Mouse (Mus musculus): Measurements from ENCODE around the gene C530008M17Rik. TPM values are rescaled to one million over a fixed set of nuclear protein-coding genes. Genes with fewer than 3 reads are reported as not detected.

The C530008M17Rik gene
- polyA plus RNA-seq, 1 experiment from 2014 or later: 58.5 TPM

- no peaks in the 10 kb centered on the region for H3K9me3 ChIP-seq
- no peak overlapping the region for H3K9ac ChIP-seq
- H3K4me3 ChIP-seq: no peak overlapping the region
- no peak overlapping the region for H3K4me2 ChIP-seq
- H3K4me1 ChIP-seq (replicated peaks): peaks cover 66% of the 10 kb centered on the region
- H3K27me3 ChIP-seq: no peaks in the 10 kb centered on the region
- WGBS: 45% methylated on average over 5 of the region's 5 CpGs
- H3K27ac ChIP-seq (replicated peaks): no peak overlapping the region
- ATAC-seq (ENCODE audit: low read depth): no peak
- no peaks in the 10 kb centered on the region for H3K36me3 ChIP-seq
Observed at GRCm38 (mm10) chr5:76668118-76668517, 11.8 kb downstream of the C530008M17Rik start.

GRCm38 (mm10) chr5:76668547-76668946 lies 12.2 kb downstream of the C530008M17Rik start:
- Histone ChIP-seq H3K9me3 (no peaks in the 10 kb centered on the region), H3K9ac (no peak overlapping the region), H3K4me2 (no peak overlapping the region), H3K27ac (replicated peaks) (peak overlapping the region; percentile 46; the same call in 1 of the 2 replicates), H3K27me3 (no peaks in the 10 kb centered on the region), H3K4me3 (no peak overlapping the region), H3K4me1 (replicated peaks) (peaks cover 66% of the 10 kb centered on the region), H3K36me3 (no peaks in the 10 kb centered on the region)
- 48% methylated on average over 5 of the region's 5 CpGs for WGBS
- ATAC-seq (ENCODE audit: low read depth): no peak

- Histone ChIP-seq H3K9ac (no peak overlapping the region), H3K4me3 (no peak overlapping the region)
Observed at GRCm38 (mm10) chr5:76670183-76670582, 13.9 kb downstream of the C530008M17Rik start.

DNA sequence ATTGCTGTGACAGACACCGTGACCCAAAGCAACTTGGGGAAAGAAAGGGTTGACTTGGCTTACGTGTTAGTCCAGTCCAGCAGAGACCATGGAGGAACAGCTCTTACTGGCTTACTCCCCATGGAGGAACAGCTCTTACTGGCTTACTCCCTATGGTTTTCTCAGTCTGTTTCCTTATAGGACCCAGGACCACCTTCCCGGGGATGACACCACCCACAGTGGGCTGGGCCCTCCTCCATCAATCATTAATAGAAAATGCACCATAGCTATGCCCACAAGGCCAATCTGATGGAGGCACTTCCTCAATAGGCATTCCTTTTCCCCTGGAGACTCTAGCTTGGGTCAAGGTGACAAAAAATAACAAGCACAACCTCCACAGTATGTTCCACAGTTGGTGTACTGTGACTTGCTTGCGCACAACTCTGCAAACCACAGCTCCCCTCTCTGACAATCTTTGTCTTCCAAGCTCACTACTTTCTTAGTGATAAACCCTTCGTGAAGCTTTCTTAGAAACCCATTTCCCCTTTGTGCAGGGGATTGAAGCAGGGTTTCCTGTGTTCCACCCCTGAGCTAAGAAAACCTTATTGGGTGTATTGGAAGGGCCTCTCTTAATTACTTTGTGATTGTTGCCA lies 17.8 kb downstream of the C530008M17Rik start:
- H3K4me2 ChIP-seq: no peak overlapping the region
- H3K27me3 ChIP-seq: no peaks in the 10 kb centered on the region
- H3K4me3 ChIP-seq: no peak overlapping the region
- WGBS: 91% methylated on average over 5 of the region's 5 CpGs
- H3K9me3 ChIP-seq: no peaks in the 10 kb centered on the region
- H3K9ac ChIP-seq: no peak overlapping the region
- peaks cover 17% of the 10 kb centered on the region for H3K4me1 ChIP-seq (replicated peaks)
- H3K36me3 ChIP-seq: peaks cover 14% of the 10 kb centered on the region
- no peak for ATAC-seq (ENCODE audit: low read depth)
- no peak overlapping the region for H3K27ac ChIP-seq (replicated peaks)

More at GRCm38 (mm10) chr5:76670183-76670582, 13.9 kb downstream of the C530008M17Rik start:
- Histone ChIP-seq H3K36me3 (0 out of 2 replicates have a peak, but pooled peaks cover 6% of the 10 kb centered on the region), H3K4me1 (replicated peaks) (peaks cover 55% of the 10 kb centered on the region), H3K9me3 (no peaks in the 10 kb centered on the region), H3K27me3 (no peaks in the 10 kb centered on the region), H3K27ac (replicated peaks) (no peak overlapping the region), H3K4me2 (no peak overlapping the region)
- ATAC-seq (ENCODE audit: low read depth): no peak
- WGBS: 92% methylated on average over 10 of the region's 10 CpGs

DNA sequence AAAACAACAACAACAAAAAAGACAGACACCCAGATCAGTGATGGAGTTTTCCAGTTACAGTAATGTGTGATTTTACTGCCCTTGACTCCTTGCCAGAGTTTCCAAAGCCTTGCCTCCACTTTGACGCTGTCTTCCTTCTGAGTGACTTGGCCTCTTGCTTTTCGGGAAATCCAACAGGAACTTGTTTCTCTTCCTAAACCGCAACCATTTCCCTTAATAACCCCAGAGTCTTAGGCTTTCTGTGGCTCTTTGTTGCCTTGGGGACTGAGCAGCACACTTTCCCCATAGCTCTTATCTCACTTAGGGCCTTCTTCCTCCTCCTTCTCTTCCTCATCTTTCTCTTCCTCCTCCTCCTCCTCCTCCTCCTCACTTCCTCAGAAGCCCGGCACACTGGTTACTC lies 19.1 kb downstream of the C530008M17Rik start:
- no peak for ATAC-seq (ENCODE audit: low read depth)
- 75% methylated on average over 4 of the region's 4 CpGs for WGBS
- peaks cover 19% of the 10 kb centered on the region for H3K36me3 ChIP-seq

GRCm38 (mm10) chr5:76680959-76681358 lies 24.6 kb downstream of the C530008M17Rik start:
- 73% methylated on average over 3 of the region's 3 CpGs for WGBS
- Histone ChIP-seq H3K4me2 (no peak overlapping the region), H3K9ac (no peak overlapping the region), H3K4me1 (replicated peaks) (peaks cover 22% of the 10 kb centered on the region), H3K9me3 (no peaks in the 10 kb centered on the region; the same call in 1 of the 2 replicates), H3K36me3 (peaks cover 13% of the 10 kb centered on the region), H3K27ac (replicated peaks) (no peak overlapping the region), H3K4me3 (no peak overlapping the region), H3K27me3 (no peaks in the 10 kb centered on the region)
- ATAC-seq (ENCODE audit: low read depth): no peak

More for the DNA sequence above, 19.1 kb downstream of the C530008M17Rik start:
- H3K9ac ChIP-seq: no peak overlapping the region
- H3K9me3 ChIP-seq: no peaks in the 10 kb centered on the region
- no peak overlapping the region for H3K27ac ChIP-seq (replicated peaks)
- H3K4me3 ChIP-seq: no peak overlapping the region
- peaks cover 5% of the 10 kb centered on the region; the same call in 1 of the 2 replicates for H3K4me1 ChIP-seq (replicated peaks)
- no peaks in the 10 kb centered on the region for H3K27me3 ChIP-seq
- no peak overlapping the region for H3K4me2 ChIP-seq

DNA sequence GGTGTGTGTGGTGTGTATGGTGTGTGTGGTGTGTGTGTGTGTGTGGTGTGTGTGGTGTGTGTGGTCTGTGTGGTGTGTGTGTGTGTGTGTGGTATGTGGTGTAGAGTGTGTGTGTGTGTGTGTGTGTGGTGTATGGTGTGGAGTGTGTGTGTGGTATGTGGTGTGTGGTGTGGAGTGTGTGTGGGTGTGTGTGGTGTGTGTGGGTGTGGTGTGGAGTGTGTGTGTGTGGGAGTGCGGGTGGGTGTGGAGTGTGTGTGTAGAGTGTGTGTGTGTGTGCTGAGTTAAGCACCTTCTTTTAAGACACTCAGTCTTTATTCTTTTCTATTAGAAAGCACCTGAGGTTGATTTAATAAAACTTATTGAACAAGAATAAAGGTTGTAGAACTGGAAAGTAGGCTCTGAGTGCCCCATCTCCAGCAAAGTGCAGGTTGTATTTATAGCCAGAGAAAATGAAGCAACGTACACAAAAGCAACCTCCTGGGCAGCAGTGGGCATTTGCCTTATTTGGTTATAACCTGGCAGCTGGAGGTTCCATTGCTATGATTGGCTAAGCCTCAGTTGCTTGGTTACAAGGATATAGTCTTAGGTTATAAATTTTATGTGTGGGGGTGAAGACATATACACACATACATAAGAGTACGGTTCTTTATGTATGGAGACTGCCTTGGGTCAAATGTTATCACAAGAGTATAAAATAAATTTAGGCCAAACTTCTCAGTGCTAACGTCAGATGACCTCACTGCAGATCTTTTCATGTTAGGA lies 25.8 kb downstream of the C530008M17Rik start:
- no peak overlapping the region for H3K9ac ChIP-seq
- H3K27ac ChIP-seq (replicated peaks): peak overlapping the region; percentile 28; the same call in 1 of the 2 replicates
- no peak overlapping the region for H3K4me2 ChIP-seq
- 48% methylated on average over 4 of the region's 4 CpGs for WGBS
- ATAC-seq (ENCODE audit: low read depth): 0 out of 2 replicates have a peak, but pooled peaks have one; percentile 34
- H3K36me3 ChIP-seq: 0 out of 2 replicates have a peak, but pooled peaks cover 8% of the 10 kb centered on the region
- no peaks in the 10 kb centered on the region for H3K27me3 ChIP-seq
- no peaks in the 10 kb centered on the region; the same call in 1 of the 2 replicates for H3K9me3 ChIP-seq
- H3K4me1 ChIP-seq (replicated peaks): peaks cover 25% of the 10 kb centered on the region
- H3K4me3 ChIP-seq: no peak overlapping the region

GRCm38 (mm10) chr5:76683455-76683854 lies 27.1 kb downstream of the C530008M17Rik start:
- Histone ChIP-seq H3K4me1 (replicated peaks) (peaks cover 25% of the 10 kb centered on the region), H3K9me3 (no peaks in the 10 kb centered on the region; the same call in 1 of the 2 replicates), H3K4me2 (no peak overlapping the region), H3K4me3 (no peak overlapping the region), H3K27me3 (no peaks in the 10 kb centered on the region), H3K27ac (replicated peaks) (peak overlapping the region; percentile 46), H3K36me3 (0 out of 2 replicates have a peak, but pooled peaks cover 5% of the 10 kb centered on the region), H3K9ac (no peak overlapping the region)
- 38% methylated on average over 5 of the region's 5 CpGs for WGBS
- no peak for ATAC-seq (ENCODE audit: low read depth)

DNA sequence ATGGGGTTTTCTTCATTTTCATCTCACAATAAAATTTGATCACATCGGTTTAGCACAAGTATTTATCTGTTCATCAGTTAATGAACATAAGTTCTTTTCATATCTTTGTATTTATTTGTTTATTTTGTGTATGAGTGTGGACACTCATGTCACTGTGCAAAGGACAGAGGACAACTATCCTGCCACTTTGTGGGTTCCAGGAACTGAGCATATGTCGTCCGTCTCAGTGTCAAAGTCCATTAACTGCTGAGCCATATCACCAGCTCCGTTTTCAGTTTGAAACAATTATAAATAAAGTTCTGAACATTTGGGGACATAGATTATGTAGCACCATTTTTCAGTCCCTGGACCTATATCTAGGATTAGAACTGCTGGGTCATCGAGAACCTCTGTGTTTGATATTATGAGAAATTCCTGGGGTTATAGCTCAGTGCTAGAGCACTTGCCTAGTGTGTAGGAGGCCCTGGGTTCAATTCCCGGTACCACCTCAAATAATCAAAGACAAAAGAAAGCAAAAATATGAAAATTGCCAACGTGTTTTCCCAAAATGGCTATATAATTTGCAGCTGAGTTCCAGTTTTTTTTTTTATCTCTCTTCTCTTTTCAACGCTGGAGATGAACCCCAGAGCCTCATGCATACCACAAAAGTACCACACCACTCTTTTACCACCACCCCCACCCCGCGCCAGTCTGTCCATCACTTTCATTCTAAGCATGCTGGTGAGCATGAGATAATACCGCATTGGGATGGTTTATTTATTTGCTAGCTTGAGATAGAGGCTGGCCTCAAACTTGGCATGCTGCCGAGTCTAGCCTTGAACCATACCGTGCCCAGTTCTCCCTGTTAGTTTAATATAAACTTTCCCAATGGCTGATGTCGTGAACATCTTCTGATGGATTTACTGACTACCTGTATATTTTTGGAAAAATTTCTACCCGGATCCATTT lies 28.6 kb downstream of the C530008M17Rik start:
- no peaks in the 10 kb centered on the region for H3K27me3 ChIP-seq
- no peak overlapping the region for H3K4me2 ChIP-seq
- no peak for ATAC-seq (ENCODE audit: low read depth)
- H3K9ac ChIP-seq: no peak overlapping the region
- H3K36me3 ChIP-seq: 0 out of 2 replicates have a peak, but pooled peaks cover 4% of the 10 kb centered on the region
- H3K4me1 ChIP-seq (replicated peaks): peaks cover 25% of the 10 kb centered on the region
- H3K4me3 ChIP-seq: no peak overlapping the region
- H3K27ac ChIP-seq (replicated peaks): no peak overlapping the region
- 90% methylated on average over 15 of the region's 15 CpGs for WGBS
- H3K9me3 ChIP-seq: no peaks in the 10 kb centered on the region; the same call in 1 of the 2 replicates

GRCm38 (mm10) chr5:76687961-76688600 lies 31.8 kb downstream of the C530008M17Rik start:
- Histone ChIP-seq H3K9ac (no peak overlapping the region), H3K4me2 (no peak overlapping the region), H3K36me3 (no peaks in the 10 kb centered on the region), H3K27ac (replicated peaks) (no peak overlapping the region), H3K4me3 (no peak overlapping the region), H3K4me1 (replicated peaks) (peaks cover 29% of the 10 kb centered on the region), H3K9me3 (no peaks in the 10 kb centered on the region), H3K27me3 (no peaks in the 10 kb centered on the region)
- ATAC-seq (ENCODE audit: low read depth): no peak
- WGBS: 92% methylated on average over 10 of the region's 10 CpGs

GRCm38 (mm10) chr5:76688643-76689042 lies 32.3 kb downstream of the C530008M17Rik start:
- no peaks in the 10 kb centered on the region for H3K36me3 ChIP-seq
- no peak overlapping the region for H3K9ac ChIP-seq
- H3K9me3 ChIP-seq: no peaks in the 10 kb centered on the region
- H3K27me3 ChIP-seq: no peaks in the 10 kb centered on the region
- no peak overlapping the region for H3K4me3 ChIP-seq
- no peak overlapping the region for H3K27ac ChIP-seq (replicated peaks)
- 74% methylated on average over 6 of the region's 6 CpGs for WGBS
- peaks cover 25% of the 10 kb centered on the region for H3K4me1 ChIP-seq (replicated peaks)
- no peak for ATAC-seq (ENCODE audit: low read depth)
- no peak overlapping the region for H3K4me2 ChIP-seq
